Mouse (Mus musculus): Measurements from ENCODE around the gene Vps52.

DNA sequence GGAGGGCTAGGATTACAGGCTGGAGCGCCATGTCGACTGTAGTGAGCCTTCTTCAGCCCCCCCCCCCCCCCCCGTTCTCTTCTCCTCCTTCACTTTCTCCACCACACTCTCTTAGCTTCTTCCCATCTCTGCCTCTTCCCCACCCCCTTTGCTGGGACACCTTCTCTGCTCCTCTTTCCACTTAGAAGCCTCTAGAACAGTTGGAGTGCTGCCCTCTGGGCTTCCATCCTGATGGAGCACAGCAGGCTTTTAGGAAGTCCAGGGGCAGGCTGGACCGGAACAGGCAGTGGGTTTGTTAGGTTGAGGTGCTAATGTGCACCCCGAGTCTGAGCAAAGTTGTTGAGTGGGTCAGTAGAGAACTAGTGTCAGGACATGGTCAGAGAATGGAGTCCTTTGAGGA, 54.5 kb downstream of the Vps52 start:
- TF ChIP-seq CTCF (IDR thresholded peaks at IDR 0.05; ENCODE audit: extremely low read depth, insufficient read depth, insufficient read length, insufficient replicate concordance) (no peak), POLR2A (IDR thresholded peaks at IDR 0.05; ENCODE audit: low read depth, low read length) (no peak)

Measured in spleen, adult 2 months (tissue).